Mouse (Mus musculus) E14TG2a.4 (cell line): ENCODE measurements at regions not wholly inside any gene's neighbourhood (a gene's known extent, or its start where the extent isn't known, plus 50 kb on each side); places are given as distances from the start of the nearest gene placed in this dataset.
"Not testable (repeated sequence)": the region's sequence is repeated elsewhere in the genome, so short reads cannot be mapped to it uniquely, and the experiment has no call there.

Source experiments
- CTCF ChIP-seq: conservative IDR thresholded peaks from 2 replicates; pipeline ENCODE4 v1.5.1; 2014; ENCODE audit warnings: low read length
- NANOG ChIP-seq: IDR thresholded peaks from 2 replicates; pipeline ENCODE4 v1.6.1; 2014; ENCODE audit warnings: borderline replicate concordance, low read length, mixed read lengths

GRCm38 (mm10) chr8:26782936-26783335, 194.2 kb upstream of the Zfp703 start:
- TF ChIP-seq CTCF, NANOG: not testable (repeated sequence)
